Mouse (Mus musculus): ENCODE results near the gene Padi6. TPM values are rescaled to one million over a fixed set of nuclear protein-coding genes. Genes with fewer than 3 reads are reported as not detected.

Padi6 gene
- total RNA-seq, 1 experiment from 2014 or later: not detected

DNA sequence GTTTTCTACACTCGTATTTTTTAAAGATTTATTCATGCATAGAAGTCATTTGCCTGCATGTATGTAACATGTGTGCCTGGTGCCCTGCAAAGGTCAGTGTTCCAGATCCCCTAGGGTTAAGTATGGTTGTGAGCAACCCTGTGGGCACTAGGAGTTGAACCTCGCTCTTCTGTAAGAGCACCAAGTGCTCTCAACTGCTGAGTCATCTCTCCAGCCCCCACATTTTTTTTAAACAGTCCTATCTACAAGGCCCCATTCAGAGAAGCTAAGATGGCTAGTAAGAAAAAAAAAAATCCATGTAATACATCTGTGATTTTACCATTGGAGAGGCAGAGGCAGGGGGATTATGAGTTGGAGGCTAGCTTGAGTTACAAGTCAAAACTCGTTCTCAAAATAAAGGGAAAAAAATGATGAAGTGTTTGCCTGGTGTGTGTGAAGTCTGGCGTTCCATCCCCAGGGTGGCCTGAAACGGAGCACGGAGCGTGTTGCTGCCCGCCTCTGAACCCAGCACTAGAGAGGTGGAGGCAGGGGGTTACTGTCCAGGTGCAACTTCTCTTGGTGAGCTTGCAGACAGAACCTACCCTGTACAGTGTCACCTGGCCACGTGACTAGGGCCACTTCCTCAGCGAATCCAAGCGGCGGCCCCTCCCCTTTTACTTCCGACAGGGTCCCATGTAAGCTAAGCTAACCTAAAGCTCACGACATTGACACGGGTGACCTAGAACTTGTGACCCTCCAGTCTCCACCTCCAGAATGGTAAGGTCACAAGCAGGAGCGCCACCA is 52.4 kb downstream of the Padi6 start:
- peak; percentile 60 for ATAC-seq (replicated peaks; ENCODE audit: low read depth, poor library complexity, severe bottlenecking)

DNA sequence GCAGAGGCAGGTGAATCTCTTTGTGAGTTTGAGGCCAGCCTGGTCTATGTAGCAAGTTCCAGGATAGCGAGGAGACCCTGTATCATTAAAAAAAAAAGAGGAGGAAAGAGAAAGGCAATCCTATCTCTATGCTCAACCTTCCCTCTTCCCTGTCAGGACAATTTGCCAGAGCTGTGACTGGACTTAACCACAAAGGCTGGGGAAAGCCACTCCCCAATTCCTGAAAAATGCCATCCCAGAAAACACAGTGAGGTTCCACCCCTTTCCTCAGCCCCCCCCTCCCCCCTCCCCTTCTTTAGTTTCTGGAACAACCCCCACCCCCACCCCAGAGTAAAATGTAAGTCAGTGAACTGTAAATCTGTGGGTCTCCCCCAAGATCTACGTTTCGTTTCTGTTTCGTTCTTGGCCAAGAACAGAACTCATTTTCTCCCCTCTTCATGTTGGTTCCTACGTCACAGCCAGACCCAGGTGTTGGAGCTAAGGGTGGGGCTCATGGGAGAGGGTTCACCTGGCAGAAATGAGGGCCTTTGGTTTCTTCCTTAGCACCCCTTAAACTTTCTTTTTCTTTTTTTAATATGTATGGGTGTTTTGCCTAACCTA is 53.5 kb downstream of the Padi6 start:
- no peak for ATAC-seq (replicated peaks; ENCODE audit: low read depth, poor library complexity, severe bottlenecking)

DNA sequence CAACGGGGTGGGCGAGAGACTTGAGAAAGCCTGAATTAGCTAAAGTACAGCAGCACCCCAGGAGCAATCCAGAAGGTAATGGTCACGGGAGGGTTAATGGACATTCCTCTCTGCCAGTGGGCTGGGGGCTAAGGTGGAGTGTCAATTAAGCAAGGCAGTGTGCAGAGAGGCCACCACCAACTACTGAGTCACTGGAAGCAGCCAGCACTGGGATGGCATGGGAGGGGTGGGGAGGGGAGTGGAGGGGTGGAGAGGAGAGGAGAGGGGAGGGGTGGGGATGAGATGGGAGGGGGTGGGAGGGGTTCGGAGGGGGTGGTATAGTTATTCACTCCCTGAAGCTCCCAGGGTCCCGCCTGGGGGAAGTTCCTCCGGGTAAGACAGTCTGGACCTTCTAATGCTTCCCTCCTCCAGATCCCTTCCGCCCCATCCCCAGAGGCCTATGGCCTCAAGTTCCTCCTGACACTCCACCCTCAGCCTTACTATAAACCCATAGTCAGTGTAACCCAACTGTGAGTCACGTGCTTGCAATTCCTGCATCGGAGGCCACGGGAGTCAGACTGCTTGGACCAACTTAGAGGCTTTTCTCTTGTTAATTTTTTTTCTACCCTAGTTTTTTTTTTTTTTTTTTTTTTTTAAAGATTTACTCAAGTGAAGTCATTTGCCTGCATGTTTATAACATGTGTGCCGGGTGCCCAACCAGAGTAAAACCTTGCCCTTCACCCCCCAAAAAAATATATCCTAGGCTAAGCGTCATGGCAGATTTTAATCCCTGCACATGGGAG is 54.2 kb downstream of the Padi6 start:
- ATAC-seq (replicated peaks; ENCODE audit: low read depth, poor library complexity, severe bottlenecking): no peak

DNA sequence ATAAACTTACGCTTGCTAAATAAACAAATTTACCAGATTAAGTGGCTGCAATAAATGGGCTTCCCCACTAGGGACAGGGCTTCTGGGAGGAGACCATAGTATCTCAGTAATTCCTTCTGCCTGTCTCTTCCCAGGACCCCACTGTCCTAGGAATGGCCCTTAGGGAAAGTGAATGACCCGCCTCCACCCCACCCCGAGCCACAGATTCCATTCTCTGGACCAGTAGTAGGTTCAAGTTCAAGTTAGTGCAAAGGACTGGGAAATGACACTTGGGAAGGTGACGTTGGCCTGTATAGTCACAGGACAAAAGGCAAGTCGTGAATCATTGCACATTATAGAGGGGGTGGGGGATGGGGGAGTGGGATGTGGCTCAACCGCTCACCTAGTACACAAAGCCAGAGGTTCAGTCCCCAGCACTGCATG is 57.6 kb downstream of the Padi6 start:
- ATAC-seq (replicated peaks; ENCODE audit: low read depth, poor library complexity, severe bottlenecking): no peak

DNA sequence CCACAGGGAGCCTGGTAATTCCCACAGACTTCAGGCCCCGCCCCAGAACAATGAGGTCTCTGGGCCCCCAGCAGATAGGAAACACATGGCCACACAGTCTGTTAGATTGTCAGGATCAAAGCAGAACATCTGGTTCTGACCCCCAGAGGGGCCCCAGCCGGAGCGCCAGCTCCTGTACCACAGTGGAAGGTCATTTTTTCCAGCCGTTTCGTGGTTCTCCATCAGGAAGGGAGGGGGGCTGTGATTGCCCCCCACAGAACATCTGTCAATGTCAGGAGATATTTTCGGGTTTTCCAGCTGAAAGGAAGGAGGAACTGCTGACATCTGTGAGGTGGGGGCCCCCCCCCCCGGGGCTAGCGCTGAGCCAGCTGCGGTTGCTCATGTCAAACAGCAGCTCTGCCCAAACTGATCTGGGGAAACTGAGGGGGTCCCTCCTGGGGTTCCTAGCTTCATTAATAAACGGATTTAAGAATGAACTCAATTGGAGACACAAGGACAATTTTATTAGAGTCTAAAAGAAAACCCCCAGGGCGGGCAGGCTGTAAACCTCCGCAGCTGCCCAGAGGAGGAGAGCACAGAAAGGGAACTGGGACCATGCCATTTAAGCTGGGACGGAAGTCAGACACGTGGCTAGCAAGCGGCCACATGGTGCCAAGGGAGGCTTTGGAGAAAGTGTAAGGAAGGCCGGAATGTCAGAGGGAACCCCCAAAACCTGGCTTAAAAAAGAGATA is 58.1 kb downstream of the Padi6 start:
- ATAC-seq (replicated peaks; ENCODE audit: low read depth, poor library complexity, severe bottlenecking): peak; percentile 73

DNA sequence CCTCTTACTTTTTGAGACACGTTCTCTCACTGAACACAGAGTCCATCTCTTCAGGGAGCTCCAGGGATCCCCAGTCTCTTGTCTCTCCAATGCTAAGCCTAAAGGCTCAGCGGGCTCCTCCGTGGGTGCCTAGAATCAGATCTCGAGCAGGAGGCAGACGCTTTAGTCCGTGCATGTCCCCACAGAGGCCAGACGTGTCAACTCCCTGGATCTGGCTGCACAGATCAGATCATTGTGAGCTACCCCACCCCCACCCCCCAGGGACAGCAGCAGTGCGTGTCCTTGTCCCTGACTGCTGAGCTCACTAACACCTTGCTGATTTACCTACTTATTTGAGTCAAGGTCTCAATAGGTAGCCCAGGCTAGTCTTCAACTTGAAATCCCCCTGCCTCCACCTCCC is 58.8 kb downstream of the Padi6 start:
- ATAC-seq (replicated peaks; ENCODE audit: low read depth, poor library complexity, severe bottlenecking): no peak

DNA sequence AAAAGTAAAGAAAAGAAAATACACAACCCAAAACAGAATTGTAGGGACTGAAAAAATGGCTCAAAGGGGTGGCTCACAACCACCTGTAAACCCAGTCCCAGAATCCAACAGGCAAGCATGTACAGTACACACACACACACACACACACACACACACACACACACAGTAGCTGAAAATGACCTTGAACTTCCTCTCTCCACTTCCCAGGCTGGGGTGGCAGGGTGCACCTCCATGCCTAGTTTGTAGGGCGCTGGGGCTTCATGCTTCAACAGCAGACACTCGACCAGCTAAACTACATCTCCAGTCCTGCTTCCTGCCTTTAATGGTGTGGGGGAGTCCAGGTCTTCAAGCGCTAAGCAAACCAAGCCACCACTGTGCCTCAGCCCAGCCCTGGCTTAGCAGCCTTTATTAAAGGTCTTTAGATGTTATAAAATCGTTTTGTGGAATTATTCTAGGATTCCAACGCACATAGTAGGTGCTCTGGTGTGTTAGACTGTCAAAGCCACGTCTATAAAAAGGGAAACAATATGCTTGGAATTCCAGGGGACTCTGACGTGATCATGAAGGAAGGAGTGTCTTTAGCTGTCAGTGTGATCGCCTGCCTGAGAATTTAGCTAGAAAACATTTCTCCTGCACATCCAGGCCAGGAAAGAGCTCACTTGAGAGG is 61.6 kb downstream of the Padi6 start:
- 0 out of 2 replicates have a peak, but pooled peaks have one; percentile 3 for ATAC-seq (replicated peaks; ENCODE audit: low read depth, poor library complexity, severe bottlenecking)

DNA sequence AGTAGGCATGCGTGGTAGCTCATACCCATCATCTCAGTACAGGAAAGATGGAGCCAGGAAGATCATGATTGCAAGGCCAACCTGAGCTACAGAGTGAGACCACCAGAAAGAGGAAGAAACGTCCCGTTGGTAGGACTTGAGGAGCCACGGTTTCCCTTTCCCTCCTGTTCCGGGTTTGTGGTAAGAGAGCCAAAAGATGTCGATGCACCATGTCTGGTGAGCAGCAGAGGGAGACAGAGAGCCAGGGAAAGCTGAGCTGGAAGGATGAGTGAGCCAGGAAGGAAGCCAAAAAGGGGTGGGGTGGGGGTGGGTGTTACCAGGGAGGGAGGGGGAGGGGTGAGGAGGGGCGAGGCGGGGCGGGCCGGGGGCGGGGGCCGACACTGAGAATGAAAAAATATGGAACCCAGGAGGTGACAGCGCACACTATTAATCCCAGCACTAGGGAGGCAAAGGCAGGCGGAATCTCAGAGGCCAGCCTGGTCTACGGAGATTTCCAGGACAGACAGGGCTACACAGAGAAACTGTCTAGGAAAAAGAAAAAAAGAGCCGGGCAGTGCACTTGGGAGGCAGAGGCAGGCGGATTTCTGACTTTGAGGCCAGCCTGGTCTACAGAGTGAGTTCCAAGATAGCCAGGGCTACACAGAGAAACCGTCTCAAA is 62.6 kb downstream of the Padi6 start:
- peak; percentile 72 for ATAC-seq (replicated peaks; ENCODE audit: low read depth, poor library complexity, severe bottlenecking)

DNA sequence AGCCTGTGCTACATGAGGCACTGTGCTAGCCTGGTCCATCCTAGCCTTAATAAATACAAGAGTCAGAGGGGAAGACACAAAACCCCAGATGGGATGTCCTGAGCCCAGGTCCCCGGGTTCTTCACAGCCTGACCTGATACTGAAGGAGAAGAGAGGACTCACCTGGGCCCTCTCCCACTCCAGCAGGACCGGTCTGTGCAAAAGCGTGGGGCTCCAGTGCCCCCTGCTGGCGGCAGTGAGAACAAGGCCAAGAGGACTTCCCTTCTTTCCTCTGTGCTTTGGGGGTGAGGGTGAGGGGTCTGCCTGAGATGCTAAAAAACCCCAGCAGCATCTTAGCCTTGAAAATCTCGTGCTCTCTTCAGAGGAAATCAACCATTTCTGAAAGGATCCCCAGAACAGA is 63.4 kb downstream of the Padi6 start:
- no peak for ATAC-seq (replicated peaks; ENCODE audit: low read depth, poor library complexity, severe bottlenecking)

Other genes starting within 250 kb of the Padi6 start
- gene Arhgef10l, start 76.6 kb downstream of the Padi6 start, total RNA-seq (2017): 0.78 and 1.8 TPM in 2 replicates
- gene Rcc2, start 42.1 kb downstream of the Padi6 start, total RNA-seq (2017): 149 and 161 TPM in 2 replicates
- gene Padi4, start 31.6 kb upstream of the Padi6 start, total RNA-seq (2017): 4.1 and 7.3 TPM in 2 replicates
- 0.19 and 0.32 TPM in 2 replicates for gene Padi3, start 68.0 kb upstream of the Padi6 start, total RNA-seq (2017)
- not detected in 2 replicates for gene Padi1, start 103.1 kb upstream of the Padi6 start, total RNA-seq (2017)
- 14.5 and 17.0 TPM in 2 replicates for gene Padi2, start 163.7 kb upstream of the Padi6 start, total RNA-seq (2017)
- 115 and 121 TPM in 2 replicates for gene Sdhb, start 218.6 kb upstream of the Padi6 start, total RNA-seq (2017)
- gene Atp13a2, start 244.2 kb upstream of the Padi6 start, total RNA-seq (2017): 33.6 and 63.3 TPM in 2 replicates